In genomic region chr14:30459891-30460523, GRCm38 (mm10) we compare ENCODE assay signal across 8 mouse cellular contexts. TPM values are rescaled to one million over a fixed set of nuclear protein-coding genes. Genes with fewer than 3 reads are reported as not detected.
DNase-seq lines count a peak whose midpoint lies in the region; ATAC-seq lines count a peak whose summit lies in the region.

No protein-coding gene starts in this region.

- peaks cover 2% of the 10 kb centered on the region; the same call in 1 of the 2 replicates for H3K4me1 ChIP-seq in forebrain, embryonic 16.5 days (replicated peaks; ENCODE audit: control insufficient read depth, insufficient read depth, low read length)

- DNase-seq in MN1 (ENCODE audit: low spot score), result peak; percentile 82
- DNase-seq in cerebellum, adult 11 months, result peak; percentile 69
- peak; percentile 82 for DNase-seq in heart, postnatal 4 days
- DNase-seq in layer of hippocampus, adult 9-11 months, result peak; percentile 66
- DNase-seq in lung, postnatal 10 days, result peak; percentile 85
- peak; percentile 83 for DNase-seq in retina, postnatal 1 day
- peak; percentile 42 for DNase-seq in urinary bladder, adult 2 months (ENCODE audit: low spot score)

- H3K9ac ChIP-seq in forebrain, embryonic 16.5 days (replicated peaks; ENCODE audit: low read depth, low read length), result no peak overlapping the region

- H3K27ac ChIP-seq in forebrain, embryonic 16.5 days (ENCODE audit: low read length), result no peak overlapping the region

- no peaks in the 10 kb centered on the region for H3K27me3 ChIP-seq in forebrain, embryonic 16.5 days (replicated peaks; ENCODE audit: control insufficient read depth, insufficient read depth, low read length)

- 3% methylated on average over 14 of the region's 14 CpGs for WGBS in forebrain, embryonic 16.5 days

- ATAC-seq in forebrain, embryonic 16.5 days, result peak; percentile 74

- H3K4me3 ChIP-seq in forebrain, embryonic 16.5 days (replicated peaks; ENCODE audit: low read length), result no peak overlapping the region

- no peak overlapping the region for H3K4me2 ChIP-seq in forebrain, embryonic 16.5 days (ENCODE audit: low read length)

- no peaks in the 10 kb centered on the region for H3K36me3 ChIP-seq in forebrain, embryonic 16.5 days (ENCODE audit: control insufficient read depth, insufficient read depth)

- no peaks in the 10 kb centered on the region for H3K9me3 ChIP-seq in forebrain, embryonic 16.5 days (ENCODE audit: control insufficient read depth, low read length)

RNA-seq across cellular contexts. Expression of gene Dcp1a, which starts 19.3 kb away (rescaled TPM):
- polyA plus RNA-seq in forebrain, embryonic 16.5 days (2015; fragmentation: Nextera tagmentation; extraction: Ambion mirVana), result 18.8 and 23.1 TPM in 2 replicates
- total RNA-seq in heart, postnatal 4 days (2021), result 10 to 100 TPM; 19.2 to 20.0 TPM
- 26.2 and 28.7 TPM in 2 replicates for polyA plus RNA-seq in urinary bladder, adult 2 months (2012; rRNA removed)

RNA-seq across cellular contexts. Expression of gene Cacna1d, which starts 31.2 kb away (rescaled TPM):
- 6.2 and 9.5 TPM in 2 replicates for polyA plus RNA-seq in forebrain, embryonic 16.5 days (2015; fragmentation: Nextera tagmentation; extraction: Ambion mirVana)
- 10 to 100 TPM in 1 of 2 experiments, 1 to 10 TPM in 1; 9.6 to 12.5 TPM for total RNA-seq in heart, postnatal 4 days (2021)
- polyA plus RNA-seq in urinary bladder, adult 2 months (2012; rRNA removed), result 2.7 and 3.4 TPM in 2 replicates
